In genomic region chr1:43358191-43358590, GRCm38 (mm10) we compare ENCODE assay signal across 9 mouse cellular contexts.
DNase-seq lines count a peak whose midpoint lies in the region; ATAC-seq lines count a peak whose summit lies in the region.
"Had no signal": no experiment of that assay in that cellular context is flagged by ENCODE, and none has a peak within 500 bp of the region (broad histone marks: within the 10 kb centered on the region; RNA-seq: fewer than 3 reads in every experiment).

No protein-coding gene starts in this region.

- 0 out of 2 replicates have a peak overlapping the region, but pooled peaks have one; percentile 1 for H3K9ac ChIP-seq in heart, embryonic 15.5 days
- H3K9ac ChIP-seq in midbrain, embryonic 12.5 days (replicated peaks) = no peak overlapping the region

- H3K36me3 ChIP-seq in heart, embryonic 15.5 days = no peaks in the 10 kb centered on the region
- no peaks in the 10 kb centered on the region for H3K36me3 ChIP-seq in midbrain, embryonic 12.5 days

- H3K4me3 ChIP-seq in heart, embryonic 15.5 days = no peak overlapping the region
- no peak overlapping the region for H3K4me3 ChIP-seq in midbrain, embryonic 12.5 days
- H3K4me3 ChIP-seq: heart, adult 2 months had no signal

- peaks cover 19% of the 10 kb centered on the region for H3K4me1 ChIP-seq in heart, embryonic 15.5 days (replicated peaks)
- H3K4me1 ChIP-seq in midbrain, embryonic 12.5 days = peaks cover 25% of the 10 kb centered on the region

- no peak overlapping the region for H3K27ac ChIP-seq in heart, embryonic 15.5 days
- peak overlapping the region; percentile 54; the same call in 1 of the 2 replicates for H3K27ac ChIP-seq in midbrain, embryonic 12.5 days (replicated peaks)
- H3K27ac ChIP-seq: heart, adult 2 months had no signal

- peak; percentile 51 for DNase-seq in gastrocnemius, postnatal 10 days
- no peak for DNase-seq in gastrocnemius, postnatal 25 days
- DNase-seq in cerebellum, adult 9-11 months = peak; percentile 24
- peak; percentile 49 to 70 for DNase-seq in layer of hippocampus, postnatal 14 days (ENCODE audit: low spot score in 2 of 2)
- peak; percentile 52 for DNase-seq in right cerebral cortex, postnatal 4 days

- 0 out of 2 replicates have a peak, but pooled peaks have one; percentile 27 for ATAC-seq in heart, embryonic 15.5 days (replicated peaks; ENCODE audit: insufficient number of reproducible peaks, insufficient read depth, low FRiP score, low read depth)
- peak; percentile 83 for ATAC-seq in midbrain, embryonic 12.5 days (ENCODE audit: low FRiP score, low read depth)
- no peak for ATAC-seq in granulocyte monocyte progenitor cell, adult 5-6 weeks (replicated peaks; ENCODE audit: poor library complexity, severe bottlenecking)

- 38% methylated on average over 6 of the region's 6 CpGs for WGBS in heart, embryonic 15.5 days
- 45% methylated on average over 6 of the region's 6 CpGs for WGBS in midbrain, embryonic 12.5 days

- H3K4me2 ChIP-seq in heart, embryonic 15.5 days = no peak overlapping the region
- H3K4me2 ChIP-seq in midbrain, embryonic 12.5 days (replicated peaks) = no peak overlapping the region

- H3K9me3 ChIP-seq in heart, embryonic 15.5 days (replicated peaks) = no peaks in the 10 kb centered on the region
- H3K9me3 ChIP-seq in midbrain, embryonic 12.5 days = no peaks in the 10 kb centered on the region

- no peaks in the 10 kb centered on the region for H3K27me3 ChIP-seq in heart, embryonic 15.5 days
- 0 out of 2 replicates have a peak, but pooled peaks cover 4% of the 10 kb centered on the region for H3K27me3 ChIP-seq in midbrain, embryonic 12.5 days
